Mouse (Mus musculus) cerebellum, postnatal 25 days (tissue): ENCODE results near the gene She.
A peak's percentile ranks its signal among the peaks of the same experiment; 100 is the strongest.
"Not testable (repeated sequence)": the region's sequence is repeated elsewhere in the genome, so short reads cannot be mapped to it uniquely, and the experiment has no call there.

Source experiments
- DNase-seq, 2 experiments: peaks; one replicate each; pipeline ENCODE4 v3.0.0; 2021; ENCODE audit warnings: mixed read lengths in 2 of 2

Gene She

DNA sequence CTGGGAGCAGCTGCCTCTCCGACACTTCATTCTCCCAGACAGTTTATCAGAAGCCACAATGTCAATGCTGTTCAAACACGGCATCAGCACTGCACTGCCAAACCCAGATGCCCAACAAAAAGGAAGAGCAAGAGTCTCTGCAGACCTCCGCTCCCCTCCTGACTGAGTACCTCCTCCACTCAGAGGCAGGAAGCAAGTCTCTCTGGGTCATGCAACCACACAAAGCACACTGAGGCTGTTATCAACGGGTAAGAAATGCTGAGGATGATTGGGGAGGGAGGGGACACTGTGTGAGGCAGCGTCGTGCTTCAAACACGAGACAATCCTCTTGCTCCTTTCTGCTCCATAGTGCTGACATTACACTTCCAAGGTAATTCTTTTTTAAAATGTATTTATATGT is 11.3 kb upstream of the She start:
- DNase-seq = no peak

DNA sequence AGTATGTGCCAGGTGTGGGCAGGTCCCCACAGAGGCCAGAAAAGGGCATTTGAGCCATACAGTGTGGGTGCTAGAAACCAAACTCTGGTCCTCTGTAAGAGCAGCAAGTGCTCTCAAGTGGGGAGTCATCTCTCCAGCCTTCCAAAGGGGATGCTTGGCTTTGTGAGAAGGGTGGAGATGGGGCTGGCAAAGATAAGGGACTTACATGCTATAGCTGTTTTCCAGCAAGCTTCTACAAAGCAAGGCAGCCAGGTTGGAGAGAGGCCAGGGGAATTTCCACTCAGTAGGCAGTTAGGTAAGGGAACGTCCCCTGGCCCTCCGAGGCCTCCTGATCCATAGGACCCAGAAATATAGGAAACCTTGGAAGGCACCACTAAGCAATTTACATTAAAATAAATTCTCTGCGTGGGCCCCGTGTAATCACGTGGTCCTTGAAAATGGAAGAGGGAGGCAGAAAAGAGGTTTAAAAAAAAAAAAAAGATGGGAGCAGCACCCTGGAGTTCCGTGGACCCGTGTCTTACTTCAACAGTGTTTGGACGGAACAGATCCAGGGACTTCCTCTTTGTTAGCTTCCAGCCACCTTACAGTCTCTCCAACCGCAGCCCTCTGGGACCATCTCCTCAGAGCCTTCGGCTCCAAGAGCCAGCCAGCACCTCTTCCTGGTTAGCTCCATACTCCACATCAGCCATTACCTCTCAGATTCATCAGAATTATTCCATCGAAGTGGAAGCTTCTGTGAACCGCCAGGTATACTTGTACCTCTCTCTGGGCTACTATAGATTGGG is 10.7 kb upstream of the She start:
- no peak for DNase-seq

DNA sequence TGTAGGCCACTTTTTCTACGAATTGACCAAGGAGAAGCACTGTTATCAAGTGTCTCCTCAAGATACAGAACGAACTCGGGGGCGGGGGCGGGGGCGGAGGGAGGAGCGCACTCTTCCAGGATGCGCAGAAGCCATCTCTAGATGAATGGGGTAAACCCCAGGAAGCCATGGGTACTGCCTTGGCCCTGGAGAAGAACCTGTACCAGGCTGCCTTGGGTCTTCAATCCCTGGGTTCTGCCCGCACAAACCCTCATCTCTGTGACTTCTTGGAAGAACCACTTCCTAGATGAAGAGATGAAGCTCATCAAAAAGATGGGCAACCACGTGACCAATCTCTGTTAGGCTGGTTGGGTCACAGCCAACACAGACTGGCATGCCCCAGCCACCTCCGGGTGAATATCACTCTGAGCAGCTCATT is 10.1 kb upstream of the She start:
- no peak for DNase-seq

GRCm38 (mm10) chr3:89821548-89822480 is 9.4 kb upstream of the She start:
- DNase-seq = no peak

DNA sequence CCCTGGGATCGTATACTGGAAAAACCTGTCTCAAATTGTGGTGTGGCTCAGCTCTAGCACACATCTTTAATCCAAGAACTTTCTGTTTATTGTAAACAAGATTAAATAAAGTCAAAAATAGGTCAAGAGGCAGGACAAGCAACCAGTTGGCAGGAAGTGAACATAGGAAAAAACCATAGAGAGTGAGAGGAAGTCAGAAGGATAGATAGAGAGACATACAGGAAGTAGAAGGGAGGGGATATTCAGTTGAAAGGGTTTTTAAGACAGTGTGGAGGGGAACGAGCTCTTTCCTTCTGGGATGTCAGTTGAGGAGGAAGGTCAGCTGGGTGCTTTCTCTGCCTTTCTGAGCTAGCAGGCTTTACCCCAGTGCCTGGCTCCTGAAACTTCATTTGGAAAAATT is 7.6 kb upstream of the She start:
- DNase-seq = no peak

GRCm38 (mm10) chr3:89826295-89826694 is 4.9 kb upstream of the She start:
- no peak for DNase-seq

GRCm38 (mm10) chr3:89835362-89835761 is 4.2 kb downstream of the She start:
- DNase-seq = no peak

DNA sequence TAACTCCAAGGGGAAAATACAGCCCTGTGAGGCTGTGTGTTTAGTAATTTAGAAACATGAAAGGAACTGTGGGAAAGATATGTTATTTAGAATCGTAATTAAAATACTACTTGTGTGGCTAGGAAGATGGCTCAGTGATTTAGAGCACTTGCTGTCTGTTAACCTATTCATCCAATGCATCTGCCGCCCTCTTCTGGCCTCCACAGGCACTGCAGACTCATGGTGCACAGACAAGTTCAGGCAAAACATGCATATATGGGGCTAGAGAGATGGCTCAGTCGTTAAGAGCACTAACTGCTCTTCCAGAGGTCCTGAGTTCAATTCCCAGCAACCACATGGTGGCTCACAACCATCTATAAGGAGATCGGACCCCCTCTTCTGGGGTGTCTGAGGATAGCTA is 11.1 kb downstream of the She start:
- DNase-seq = peak in 1 of 2 experiments; percentile 44

- DNase-seq = no peak
Observed at GRCm38 (mm10) chr3:89843148-89843547, 12.0 kb downstream of the She start.

GRCm38 (mm10) chr3:89845814-89846213 is 14.6 kb downstream of the She start:
- no peak for DNase-seq

DNA sequence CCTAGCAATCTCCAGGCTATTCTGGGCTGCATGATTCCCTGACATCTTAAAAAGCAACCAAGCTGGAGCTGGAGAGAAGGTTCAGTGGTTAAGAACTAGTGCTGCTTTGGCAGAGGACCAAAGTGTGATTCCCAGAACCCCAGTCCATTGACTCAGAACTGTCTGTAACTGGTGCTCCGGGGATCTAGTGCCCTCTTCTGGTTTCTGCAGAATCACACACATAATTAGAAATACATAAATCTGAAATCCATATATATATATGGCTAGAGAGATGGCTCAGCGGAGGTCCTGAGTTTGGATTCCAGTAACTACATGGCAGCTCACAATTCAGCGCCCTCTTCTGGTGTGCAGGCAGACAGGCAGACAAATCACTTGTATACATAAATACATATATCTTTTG is 16.0 kb downstream of the She start:
- DNase-seq = no peak

DNA sequence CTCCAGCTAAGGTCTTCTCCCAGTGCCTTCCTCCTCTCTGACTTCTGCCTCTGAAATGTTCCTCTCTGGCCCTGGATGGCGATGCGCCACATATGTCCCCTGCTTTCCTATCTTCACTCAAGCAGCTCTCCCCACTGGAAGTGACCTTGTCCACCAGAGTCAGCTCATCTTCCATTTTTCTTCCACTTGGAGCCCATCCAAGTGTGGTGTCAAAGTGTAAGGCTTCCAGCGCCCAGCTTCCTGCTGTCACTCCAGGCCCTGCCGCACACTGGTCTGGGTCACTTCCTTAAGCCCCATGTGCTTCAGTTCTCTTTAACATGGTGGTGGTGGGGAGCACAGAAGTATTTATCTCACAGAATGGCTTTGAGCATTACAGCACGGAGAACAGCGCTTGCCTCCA is 16.4 kb downstream of the She start:
- no peak for DNase-seq

DNA sequence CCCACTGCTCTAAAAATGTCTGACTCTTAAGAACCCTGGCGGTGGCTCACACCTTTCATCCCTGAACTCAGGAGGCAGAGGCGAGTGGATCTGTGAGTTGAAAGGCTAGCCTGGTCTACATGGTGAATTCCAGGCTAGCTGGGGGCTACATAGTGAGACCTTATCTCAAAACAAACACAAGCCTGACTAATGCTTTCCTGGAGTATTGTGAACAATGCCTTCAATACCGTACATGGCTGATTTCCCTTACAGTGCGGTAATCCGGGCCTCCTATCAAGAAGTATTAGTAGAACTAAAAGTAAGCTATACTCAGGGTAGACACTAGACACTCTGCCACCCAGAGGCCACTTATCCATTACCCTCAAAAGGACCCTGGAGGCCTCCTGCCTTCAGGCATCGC is 16.9 kb downstream of the She start:
- DNase-seq = no peak

DNA sequence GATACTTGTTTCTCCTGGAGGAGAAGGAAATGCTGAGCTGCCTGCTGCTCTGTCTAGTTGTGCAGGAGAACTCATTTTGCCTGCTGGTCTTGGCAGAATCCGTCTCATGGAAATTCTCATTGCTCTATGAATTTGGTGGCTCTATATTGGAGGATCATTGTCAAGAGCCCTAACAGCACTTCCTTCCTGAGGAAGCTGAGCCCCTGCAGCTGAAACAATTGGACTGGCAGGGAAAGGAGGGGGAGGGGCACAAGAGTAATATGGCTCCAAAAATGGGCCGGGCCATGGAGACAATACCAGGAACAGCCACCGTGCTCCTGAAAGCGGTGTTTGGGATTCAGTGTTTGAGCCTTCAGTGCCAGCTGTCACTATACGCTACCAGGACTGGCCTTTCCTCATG is 22.6 kb downstream of the She start:
- no peak for DNase-seq

GRCm38 (mm10) chr3:89857353-89857752 is 26.2 kb downstream of the She start:
- peak in 1 of 2 experiments; percentile 25 for DNase-seq

- peak in 1 of 2 experiments; percentile 14 for DNase-seq
Observed at GRCm38 (mm10) chr3:89858123-89858522, 27.0 kb downstream of the She start.

DNA sequence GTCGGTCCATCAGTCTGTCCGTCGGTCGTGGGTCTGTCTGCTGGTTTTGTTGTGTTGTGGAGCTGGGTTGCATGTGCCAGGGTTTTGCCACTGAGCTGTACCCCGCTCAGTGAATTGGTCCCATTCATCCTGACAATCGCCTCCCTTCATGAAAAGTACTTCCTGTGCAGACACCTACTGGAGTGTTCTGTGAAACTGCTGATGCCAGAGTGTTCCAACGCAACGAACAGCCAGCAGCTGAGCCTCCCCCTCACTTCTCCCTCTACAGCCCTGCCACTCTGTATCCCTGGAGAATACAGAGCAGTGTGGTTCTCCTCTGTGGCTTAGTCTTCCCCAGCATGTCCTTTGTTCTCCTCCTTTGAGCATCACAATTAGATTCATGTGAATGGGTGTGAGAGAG is 27.7 kb downstream of the She start:
- DNase-seq = no peak

DNA sequence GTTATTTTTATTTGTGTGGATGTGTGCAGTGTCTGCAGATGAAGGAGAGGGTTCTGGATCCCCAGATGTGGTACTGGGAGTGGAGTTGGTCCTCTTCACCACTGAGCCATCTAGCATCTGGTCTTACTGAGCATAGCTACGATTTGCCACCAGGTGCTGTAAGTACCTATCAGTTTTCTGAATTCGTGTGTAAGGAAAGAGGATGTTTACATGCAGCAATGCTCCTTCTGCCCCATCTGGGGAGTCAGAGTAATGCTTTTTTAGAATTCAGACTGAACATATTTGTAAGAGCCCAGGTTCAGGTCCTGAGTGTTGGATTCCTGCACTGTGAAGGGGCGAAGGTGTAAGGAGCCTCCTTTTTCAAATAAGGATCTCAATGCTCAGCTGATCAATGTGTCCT is 28.8 kb downstream of the She start:
- no peak for DNase-seq

GRCm38 (mm10) chr3:89860343-89860742 is 29.2 kb downstream of the She start:
- DNase-seq = no peak

DNA sequence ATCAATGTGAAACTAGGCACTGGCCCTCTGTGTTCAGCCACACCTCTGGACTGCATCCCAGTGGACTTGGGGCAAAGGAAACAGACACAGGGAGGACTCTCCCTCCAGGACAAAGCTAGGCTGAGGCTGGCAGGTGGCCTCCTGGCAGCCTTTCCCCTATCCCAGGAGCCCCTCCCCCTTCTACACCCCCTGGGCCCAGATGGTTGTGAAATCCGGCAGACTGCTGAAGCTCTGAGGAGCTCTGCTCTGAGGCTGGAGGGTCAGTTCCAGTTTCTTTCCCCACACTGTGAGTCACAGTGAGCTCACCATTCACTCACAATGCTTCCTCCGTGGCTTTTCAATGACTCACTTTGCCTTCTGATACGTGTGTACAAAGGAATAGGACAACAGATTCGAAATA is 29.9 kb downstream of the She start:
- DNase-seq = peak; percentile 19 to 32

DNA sequence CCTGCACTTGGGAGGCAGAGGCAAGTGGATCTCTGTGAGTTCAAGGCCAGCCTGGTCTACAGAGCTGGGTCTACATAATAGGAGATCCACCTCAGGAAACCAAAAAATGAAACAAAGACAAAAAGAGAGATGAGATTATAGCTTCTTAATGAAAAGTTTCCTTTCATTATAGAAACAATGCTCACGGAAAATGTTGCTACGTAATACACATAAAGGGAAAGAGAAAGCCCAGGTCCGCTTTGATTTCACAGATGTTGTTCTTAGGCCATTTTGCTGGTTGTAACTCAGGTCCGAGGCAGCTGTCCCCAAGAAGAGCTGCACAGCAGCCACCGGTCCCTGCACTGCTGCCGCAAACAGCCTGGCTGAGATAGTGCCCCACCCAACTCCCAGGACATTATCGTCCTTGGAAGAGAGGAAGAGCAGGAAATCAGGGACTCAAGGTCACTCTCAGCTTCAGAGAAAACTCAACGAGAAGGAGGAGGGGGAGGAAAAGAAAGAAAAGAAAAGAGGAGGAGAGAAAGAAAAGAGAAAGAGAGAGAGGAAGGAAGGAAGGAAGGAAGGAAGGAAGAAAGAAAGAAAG is 31.1 kb downstream of the She start:
- DNase-seq = no peak

DNA sequence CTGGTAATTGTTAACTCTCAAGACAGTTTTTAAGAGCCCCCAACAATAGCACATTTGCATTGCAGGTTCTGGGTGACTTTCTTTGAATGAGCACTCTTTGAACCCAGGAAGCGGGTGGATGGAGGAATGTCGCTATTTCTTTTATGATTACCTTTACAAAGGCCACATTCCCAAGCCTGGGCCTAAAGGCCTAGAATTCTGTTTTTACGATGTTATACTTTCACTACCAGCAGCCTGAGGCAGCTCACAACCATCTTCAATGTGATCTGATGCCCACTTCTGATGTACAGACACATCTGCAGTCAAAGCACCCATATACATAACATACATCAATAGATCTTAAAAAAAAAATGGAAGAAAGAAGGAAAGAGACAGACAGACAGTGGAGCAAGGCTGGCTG is 32.1 kb downstream of the She start:
- not testable (repeated sequence) for DNase-seq

GRCm38 (mm10) chr3:89863716-89864509 is 32.7 kb downstream of the She start:
- DNase-seq = no peak
